Mouse (Mus musculus) megakaryocyte, embryonic 14.5 days (primary cell): ENCODE measurements around the gene Tdrd7. TPM values are rescaled to one million over a fixed set of nuclear protein-coding genes. Genes with fewer than 3 reads are reported as not detected.
A peak's percentile ranks its signal among the peaks of the same experiment; 100 is the strongest.

Experiments used
- H3K27me3 ChIP-seq: replicated peaks from 2 replicates; pipeline ENCODE3; 2012; ENCODE audit warnings: inconsistent platforms
- H3K36me3 ChIP-seq: replicated peaks from 2 replicates; pipeline ENCODE3; 2012; ENCODE audit warnings: low read length, inconsistent platforms, mixed read lengths
- H3K4me1 ChIP-seq: 2 replicates; pipeline ENCODE4 v1.6.1; 2012; ENCODE audit warnings: inconsistent platforms
- H3K4me3 ChIP-seq: replicated peaks from 2 replicates; pipeline ENCODE3; 2012; ENCODE audit warnings: moderate library complexity, mild to moderate bottlenecking, inconsistent platforms
- H3K9me3 ChIP-seq: 2 replicates; pipeline ENCODE4 v1.6.1; 2012; ENCODE audit warnings: inconsistent platforms
- FLI1 ChIP-seq: IDR thresholded peaks from 2 replicates; pipeline ENCODE4 v1.6.1; 2012; ENCODE audit warnings: low read length, inconsistent platforms, mixed read lengths
- GATA1 ChIP-seq: IDR thresholded peaks from 3 replicates; pipeline ENCODE4 v1.6.1; 2012; ENCODE audit warnings: mixed read lengths, low read length, inconsistent platforms, borderline replicate concordance
- polyA plus RNA-seq: library from polyadenylated mRNA; stranded (reverse); fragments of >175 nt; gene quantifications from 2 replicates; pipeline ENCODE4 v1.2.3, GENCODE M21; 2012; ENCODE audit warnings: low replicate concordance; ENCODE audit not compliant: insufficient read depth

The Tdrd7 gene
- polyA plus RNA-seq, 1 experiment = 1.6 TPM

DNA sequence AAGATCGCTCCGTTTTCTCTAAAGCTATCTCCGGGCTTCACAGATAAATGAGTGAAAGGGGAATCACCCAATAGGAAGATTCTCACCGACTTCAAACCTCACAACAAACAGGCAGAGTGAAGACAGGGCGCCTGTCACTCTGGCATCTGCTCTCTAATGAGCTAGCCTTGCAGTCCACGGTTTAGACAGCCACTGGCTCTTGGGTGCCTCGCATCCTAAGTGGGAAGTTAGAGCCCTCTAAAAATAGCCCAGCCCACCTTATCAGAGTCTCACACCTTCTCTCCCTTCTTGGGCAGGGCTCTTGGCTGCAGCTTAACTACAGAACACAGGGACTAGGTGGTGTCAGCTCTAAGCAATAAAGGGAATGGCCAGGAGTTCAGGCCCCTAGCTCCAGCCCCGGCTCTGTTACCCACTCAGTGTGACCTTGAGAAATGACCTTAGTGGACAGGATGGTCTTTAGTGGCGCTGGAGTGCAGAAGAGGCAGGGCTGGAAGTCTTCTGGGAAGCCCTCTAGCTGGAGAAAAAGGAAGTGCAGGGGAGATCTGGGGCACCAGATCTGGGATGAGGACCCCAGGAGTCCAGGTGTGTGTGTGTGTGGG is 75.6 kb downstream of the Tdrd7 start:
- Histone ChIP-seq H3K4me3 (peak overlapping the region; percentile 92), H3K4me1 (peaks cover 51% of the 10 kb centered on the region), H3K27me3 (peaks cover 39% of the 10 kb centered on the region), H3K9me3 (no peaks in the 10 kb centered on the region), H3K36me3 (peaks cover 3% of the 10 kb centered on the region)
- TF ChIP-seq GATA1 (no peak), FLI1 (no peak)

GRCm38 (mm10) chr4:46041761-46042504 is 76.8 kb downstream of the Tdrd7 start:
- H3K9me3 ChIP-seq = no peaks in the 10 kb centered on the region
- H3K4me1 ChIP-seq = peaks cover 51% of the 10 kb centered on the region
- peak overlapping the region; percentile 78 for H3K4me3 ChIP-seq
- TF ChIP-seq FLI1 (no peak), GATA1 (no peak)
- H3K27me3 ChIP-seq = peaks cover 39% of the 10 kb centered on the region
- no peaks in the 10 kb centered on the region for H3K36me3 ChIP-seq

DNA sequence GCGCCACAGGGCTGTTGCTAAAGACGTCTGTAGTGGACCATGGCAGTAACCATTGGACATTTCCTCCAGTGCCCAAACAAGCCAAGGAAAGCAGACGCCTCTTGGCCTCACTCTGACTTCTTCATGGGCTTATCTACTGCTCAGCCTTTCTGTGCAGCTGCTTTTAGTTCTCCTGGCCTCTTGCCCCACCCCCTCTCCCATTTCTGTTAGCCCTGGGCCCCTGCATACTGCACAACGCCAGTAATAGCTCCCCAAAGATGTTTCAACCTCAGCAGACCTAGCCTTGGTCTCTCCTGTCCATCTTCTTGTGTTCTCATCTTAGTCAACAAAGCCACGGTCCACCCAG is 77.3 kb downstream of the Tdrd7 start:
- no peaks in the 10 kb centered on the region for H3K9me3 ChIP-seq
- peaks cover 51% of the 10 kb centered on the region for H3K4me1 ChIP-seq
- TF ChIP-seq FLI1 (no peak), GATA1 (no peak)
- peak overlapping the region; percentile 78 for H3K4me3 ChIP-seq
- H3K27me3 ChIP-seq = peaks cover 37% of the 10 kb centered on the region
- H3K36me3 ChIP-seq = no peaks in the 10 kb centered on the region

GRCm38 (mm10) chr4:46043361-46043760 is 78.2 kb downstream of the Tdrd7 start:
- no peak overlapping the region for H3K4me3 ChIP-seq

GRCm38 (mm10) chr4:46047971-46048370 is 82.8 kb downstream of the Tdrd7 start:
- Histone ChIP-seq H3K27me3 (peaks cover 8% of the 10 kb centered on the region), H3K9me3 (peaks cover 17% of the 10 kb centered on the region), H3K36me3 (peaks cover 28% of the 10 kb centered on the region), H3K4me1 (peaks cover 8% of the 10 kb centered on the region), H3K4me3 (no peak overlapping the region)
- TF ChIP-seq GATA1 (no peak), FLI1 (no peak)

More at GRCm38 (mm10) chr4:46043361-46043760, 78.2 kb downstream of the Tdrd7 start:
- H3K4me1 ChIP-seq = peaks cover 51% of the 10 kb centered on the region
- no peaks in the 10 kb centered on the region for H3K9me3 ChIP-seq
- H3K36me3 ChIP-seq = peaks cover 4% of the 10 kb centered on the region
- no peak for TF ChIP-seq FLI1
- no peak for TF ChIP-seq GATA1
- peaks cover 31% of the 10 kb centered on the region for H3K27me3 ChIP-seq

- no peak for TF ChIP-seq GATA1
- TF ChIP-seq FLI1 = no peak
- H3K4me3 ChIP-seq = no peak overlapping the region
- peaks cover 3% of the 10 kb centered on the region for H3K27me3 ChIP-seq
- peaks cover 28% of the 10 kb centered on the region for H3K36me3 ChIP-seq
- H3K4me1 ChIP-seq = peaks cover 4% of the 10 kb centered on the region; the same call in 1 of the 2 replicates
- peaks cover 20% of the 10 kb centered on the region for H3K9me3 ChIP-seq
Observed at GRCm38 (mm10) chr4:46048418-46048817, 83.3 kb downstream of the Tdrd7 start.

- Histone ChIP-seq H3K9me3 (peaks cover 32% of the 10 kb centered on the region), H3K4me3 (no peak overlapping the region), H3K36me3 (peaks cover 40% of the 10 kb centered on the region), H3K4me1 (no peaks in the 10 kb centered on the region), H3K27me3 (no peaks in the 10 kb centered on the region)
- no peak for TF ChIP-seq FLI1
- TF ChIP-seq GATA1 = no peak
Observed at GRCm38 (mm10) chr4:46053323-46054107, 88.4 kb downstream of the Tdrd7 start.

- TF ChIP-seq FLI1 (no peak), GATA1 (no peak)
- H3K9me3 ChIP-seq = peaks cover 32% of the 10 kb centered on the region
- no peaks in the 10 kb centered on the region for H3K27me3 ChIP-seq
- no peaks in the 10 kb centered on the region for H3K4me1 ChIP-seq
- H3K36me3 ChIP-seq = peaks cover 28% of the 10 kb centered on the region
- H3K4me3 ChIP-seq = no peak overlapping the region
Observed at GRCm38 (mm10) chr4:46056163-46056562, 91.0 kb downstream of the Tdrd7 start.

- Histone ChIP-seq H3K9me3 (peaks cover 9% of the 10 kb centered on the region), H3K4me3 (no peak overlapping the region), H3K36me3 (peaks cover 41% of the 10 kb centered on the region), H3K4me1 (peaks cover 17% of the 10 kb centered on the region), H3K27me3 (peaks cover 4% of the 10 kb centered on the region)
- TF ChIP-seq FLI1 = no peak
- TF ChIP-seq GATA1 = no peak
Observed at GRCm38 (mm10) chr4:46061259-46061962, 96.3 kb downstream of the Tdrd7 start.
